Mouse (Mus musculus) hindbrain, embryonic 16.5 days (tissue): ENCODE results near the gene Sprr2h. TPM values are rescaled to one million over a fixed set of nuclear protein-coding genes. Genes with fewer than 3 reads are reported as not detected.

ENCODE experiments used
- ATAC-seq: fragments of 200-750 bp; cut with Nextera tagmentation; 2 replicates; pipeline ENCODE4 v1.8.0; 2017; ENCODE audit warnings: moderate TSS enrichment, moderate library complexity
- H3K27ac ChIP-seq: fragments of 300-500 bp; sonication (generic); 2 replicates; pipeline ENCODE4 v1.5.1; 2014; ENCODE audit warnings: low read depth, mild to moderate bottlenecking, control low read depth, low read length, moderate library complexity
- H3K27me3 ChIP-seq: fragments of 300-500 bp; sonication (generic); replicated peaks from 2 replicates; pipeline ENCODE4 v1.6.1; 2014; ENCODE audit warnings: low read length; ENCODE audit not compliant: control insufficient read depth, insufficient read depth
- H3K36me3 ChIP-seq: fragments of 300-500 bp; sonication (generic); 2 replicates; pipeline ENCODE4 v1.6.1; 2014; ENCODE audit warnings: mild to moderate bottlenecking, low read length, moderate library complexity, mixed read lengths; ENCODE audit not compliant: control insufficient read depth, insufficient read depth
- H3K4me1 ChIP-seq: fragments of 300-500 bp; sonication (generic); 2 replicates; pipeline ENCODE4 v1.6.1; 2014; ENCODE audit warnings: low read depth, low read length; ENCODE audit not compliant: control insufficient read depth, insufficient read depth
- H3K4me2 ChIP-seq: fragments of 300-500 bp; sonication (generic); 2 replicates; pipeline ENCODE4 v1.6.1; 2014; ENCODE audit warnings: mild to moderate bottlenecking, low read length, control low read depth, moderate library complexity
- H3K4me3 ChIP-seq: fragments of 300-500 bp; sonication (generic); 2 replicates; pipeline ENCODE4 v1.5.1; 2014; ENCODE audit warnings: mild to moderate bottlenecking, low read length, control low read depth, moderate library complexity
- H3K9ac ChIP-seq: fragments of 300-500 bp; sonication (generic); 2 replicates; pipeline ENCODE4 v1.6.1; 2014; ENCODE audit warnings: low read depth, mild to moderate bottlenecking, control low read depth, low read length, moderate library complexity
- H3K9me3 ChIP-seq: fragments of 300-500 bp; sonication (generic); 2 replicates; pipeline ENCODE4 v1.6.1; 2014; ENCODE audit warnings: mild to moderate bottlenecking, low read length, moderate library complexity; ENCODE audit not compliant: control insufficient read depth
- WGBS: fragments of 180-500 bp; shearing (Covaris S2); extraction: QIAGEN DNeasy Blood & Tissue Kit; methylation state at CpG from one replicate; pipeline ENCODE4 v1.1.7; 2014; 5-methylcytosine and 5-hydroxymethylcytosine counted together
- polyA plus RNA-seq: library from polyadenylated mRNA; unstranded; fragments of >200 nt; fragmentation: Nextera tagmentation; extraction: Ambion mirVana; gene quantifications from 2 replicates; pipeline ENCODE4 v1.2.1, GENCODE M21; 2015

The Sprr2h gene
- polyA plus RNA-seq, 1 experiment from 2014 or later: not detected

DNA sequence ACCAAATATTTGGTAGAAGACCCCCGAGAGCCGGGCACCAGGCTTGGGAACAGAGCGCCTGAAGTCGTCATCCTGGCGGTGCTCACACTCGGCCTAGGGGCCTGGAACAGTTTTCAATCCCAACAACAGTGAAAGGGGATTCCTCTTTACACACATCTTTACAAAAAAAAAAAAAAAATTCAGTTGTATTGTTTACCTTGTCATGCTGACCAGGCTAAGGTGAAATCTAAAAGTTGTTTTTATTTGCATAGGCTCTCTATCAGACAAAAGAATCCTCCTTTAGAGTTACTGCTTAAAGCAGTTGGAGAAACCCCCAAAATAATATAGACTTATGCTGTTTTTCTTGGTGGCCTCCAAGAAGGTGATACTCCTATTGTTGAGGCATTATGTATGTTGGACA is 43.8 kb downstream of the Sprr2h start, which contains the start of gene Gm9774:
TSS of gene Gm9774 (minus strand) at position 101 of the 400 bp plus-strand sequence.
- H3K4me3 ChIP-seq: no peak within 1 kb of the TSS
- 97% methylated on average over 6 of the region's 6 CpGs for whole genome bisulfite sequencing
- H3K4me1 ChIP-seq: no peaks in the 10 kb centered on the region
- H3K27ac ChIP-seq: no peak within 1 kb of the TSS
- no peaks in the 10 kb centered on the region for H3K36me3 ChIP-seq
- H3K27me3 ChIP-seq: no peaks in the 10 kb centered on the region
- no peak within 1 kb of the TSS for H3K9ac ChIP-seq
- no peak for ATAC-seq
- no peak within 1 kb of the TSS for H3K4me2 ChIP-seq
- no peaks in the 10 kb centered on the region for H3K9me3 ChIP-seq

- no peak within 1 kb of the TSS for H3K9ac ChIP-seq
- H3K4me2 ChIP-seq: no peak within 1 kb of the TSS
- H3K27me3 ChIP-seq: no peaks in the 10 kb centered on the region
- no peak within 1 kb of the TSS for H3K27ac ChIP-seq
- H3K36me3 ChIP-seq: no peaks in the 10 kb centered on the region
- H3K4me3 ChIP-seq: no peak within 1 kb of the TSS
- ATAC-seq: no peak
- H3K4me1 ChIP-seq: no peaks in the 10 kb centered on the region
- WGBS: 90% methylated on average over 2 of the region's 2 CpGs
- no peaks in the 10 kb centered on the region for H3K9me3 ChIP-seq
These were observed 46.8 kb downstream of the Sprr2h start, which contains the start of gene Sprr2k for GRCm38 (mm10) chr3:92432282-92432681. Gene Sprr2k (plus strand): TSS chr3:92432582.

Other genes with a start within 250 kb of the Sprr2h start
- not detected in 2 replicates for gene Lelp1, start 242.9 kb upstream of the Sprr2h start, polyA plus RNA-seq
- gene Sprr2a1, start 169.9 kb upstream of the Sprr2h start, polyA plus RNA-seq: not detected in 2 replicates
- gene Sprr2a2, start 169.8 kb upstream of the Sprr2h start, polyA plus RNA-seq: 0.23 TPM in 1 of 2 replicates, not detected in the other
- not detected in 2 replicates for gene Sprr2a3, start 100.3 kb upstream of the Sprr2h start, polyA plus RNA-seq
- 0.97 TPM in 1 of 2 replicates, not detected in the other for gene Sprr2b, start 69.1 kb upstream of the Sprr2h start, polyA plus RNA-seq
- not detected in 2 replicates for gene Sprr2d, start 46.5 kb upstream of the Sprr2h start, polyA plus RNA-seq
- gene Sprr2e, start 33.5 kb upstream of the Sprr2h start, polyA plus RNA-seq: not detected in 2 replicates
- not detected in 2 replicates for gene Sprr2f, start 20.5 kb upstream of the Sprr2h start, polyA plus RNA-seq
- not detected in 2 replicates for gene Sprr2i, start 22.3 kb downstream of the Sprr2h start, polyA plus RNA-seq
- gene Sprr2j-ps, start 32.4 kb downstream of the Sprr2h start, polyA plus RNA-seq: not detected in 2 replicates
- 6.1 and 18.1 TPM in 2 replicates for gene Gm9774, start 43.7 kb downstream of the Sprr2h start, polyA plus RNA-seq
- not detected in 2 replicates for gene Sprr2k, start 46.9 kb downstream of the Sprr2h start, polyA plus RNA-seq
- not detected in 2 replicates for gene Sprr1b, start 53.1 kb downstream of the Sprr2h start, polyA plus RNA-seq
- gene Sprr3, start 73.0 kb downstream of the Sprr2h start, polyA plus RNA-seq: not detected in 2 replicates
- gene Sprr1a, start 100.2 kb downstream of the Sprr2h start, polyA plus RNA-seq: 0.20 and 0.59 TPM in 2 replicates
- not detected in 2 replicates for gene Sprr4, start 114.8 kb downstream of the Sprr2h start, polyA plus RNA-seq
- not detected in 2 replicates for gene 2310046K23Rik, start 148.8 kb downstream of the Sprr2h start, polyA plus RNA-seq
- not detected in 2 replicates for gene Ivl, start 188.1 kb downstream of the Sprr2h start, polyA plus RNA-seq
- not detected in 2 replicates for gene Smcp, start 203.3 kb downstream of the Sprr2h start, polyA plus RNA-seq
- not detected in 2 replicates for gene 2210017I01Rik, start 221.8 kb downstream of the Sprr2h start, polyA plus RNA-seq
- gene Lce6a, start 236.0 kb downstream of the Sprr2h start, polyA plus RNA-seq: not detected in 2 replicates